12 mouse cellular contexts compared by ENCODE assay signal in the genomic region with DNA sequence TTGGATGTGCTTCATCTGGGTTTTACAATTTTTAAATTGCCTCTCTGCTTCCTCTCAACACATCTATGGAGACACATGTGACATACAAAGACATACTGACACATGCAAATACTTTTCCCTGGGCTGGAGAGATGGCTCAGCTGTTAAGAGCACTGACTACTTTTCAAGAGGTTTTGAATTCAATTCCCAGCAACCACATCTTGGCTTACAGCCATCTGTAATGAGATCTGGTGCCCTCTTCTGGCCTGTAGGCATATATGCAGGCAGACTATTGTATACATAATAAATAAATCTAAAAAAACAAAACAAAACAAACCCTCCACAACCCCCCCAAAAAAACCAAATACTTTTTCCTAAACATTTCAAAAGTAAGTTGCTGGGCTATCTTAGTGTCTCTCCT.
A peak's percentile ranks its signal among the peaks of the same experiment; 100 is the strongest.
DNase-seq lines count a peak whose midpoint lies in the region; ATAC-seq and TF ChIP-seq lines count a peak whose summit lies in the region.
"Had no signal": no experiment of that assay in that cellular context is flagged by ENCODE, and none has a peak within 500 bp of the region (broad histone marks: within the 10 kb centered on the region; RNA-seq: fewer than 3 reads in every experiment).

No protein-coding gene starts in this region.

- no peak overlapping the region for H3K27ac ChIP-seq in kidney, postnatal 0 days
- no peak overlapping the region for H3K27ac ChIP-seq in MEL (ENCODE audit: control insufficient read depth, low read depth, low read length)
- H3K27ac ChIP-seq: neural tube, embryonic 15.5 days; stomach, embryonic 15.5 days had no signal

- peak; percentile 70 for TF ChIP-seq CTCF in kidney, postnatal 0 days (IDR thresholded peaks at IDR 0.05; ENCODE audit: low read depth)
- peak; percentile 37 to 58 (median 40) for TF ChIP-seq CTCF in MEL (IDR thresholded peaks at IDR 0.05 in 2 of 3, conservative IDR thresholded peaks at IDR 0.05 in 1 of 3; ENCODE audit: control insufficient read depth in 1 of 3, insufficient read depth in 1 of 3, low read depth in 2 of 3, low read length in 3 of 3, poor library complexity in 1 of 3, severe bottlenecking in 1 of 3)

- no peaks in the 10 kb centered on the region for H3K79me2 ChIP-seq in MEL (ENCODE audit: control insufficient read depth, insufficient read depth, low read length, poor library complexity)

- TF ChIP-seq EP300 in MEL (IDR thresholded peaks at IDR 0.05; ENCODE audit: low read depth in 1 of 2, low read length in 2 of 2): no peak

- H3K4me1 ChIP-seq in kidney, postnatal 0 days (replicated peaks; ENCODE audit: insufficient read depth, low read length): no peaks in the 10 kb centered on the region
- H3K4me1 ChIP-seq in MEL (ENCODE audit: control insufficient read depth in 1 of 2, insufficient read depth in 2 of 2, low read length in 2 of 2): no peaks in the 10 kb centered on the region
- H3K4me1 ChIP-seq: neural tube, embryonic 15.5 days; stomach, embryonic 15.5 days had no signal

- TF ChIP-seq POLR2A in MEL (IDR thresholded peaks at IDR 0.05; ENCODE audit: control insufficient read depth in 1 of 2, insufficient read depth in 1 of 2, low read depth in 1 of 2, low read length in 2 of 2, poor library complexity in 1 of 2): no peak

- H3K4me3 ChIP-seq in kidney, postnatal 0 days (replicated peaks; ENCODE audit: low read depth, low read length): no peak overlapping the region
- H3K4me3 ChIP-seq in MEL (ENCODE audit: control insufficient read depth in 1 of 2, insufficient read depth in 1 of 2, low read depth in 2 of 2, low read length in 2 of 2): no peak overlapping the region
- H3K4me3 ChIP-seq: neural tube, embryonic 15.5 days; stomach, embryonic 15.5 days had no signal

- TF ChIP-seq RAD21 in MEL (IDR thresholded peaks at IDR 0.05; ENCODE audit: low read depth, low read length): peak; percentile 57

- DNase-seq in cerebellum, adult 9-10 months: peak; percentile 58
- DNase-seq in kidney, postnatal 0 days (ENCODE audit: low spot score): peak; percentile 36
- no peak for DNase-seq in kidney, adult 8-10 months
- peak; percentile 74 for DNase-seq in MEL (ENCODE audit: low read depth, low spot score)
- DNase-seq in lung, postnatal 25 days (ENCODE audit: low spot score): peak; percentile 42
- DNase-seq in spleen, postnatal 14 days (ENCODE audit: low spot score in 2 of 2): no peak
- DNase-seq in frontal cortex, postnatal 14 days (ENCODE audit: low spot score in 2 of 2): no peak
- DNase-seq: heart, postnatal 36 days had no signal

- H3K9me3 ChIP-seq in kidney, postnatal 0 days (replicated peaks; ENCODE audit: low read length): no peaks in the 10 kb centered on the region
- no peaks in the 10 kb centered on the region for H3K9me3 ChIP-seq in MEL (replicated peaks; ENCODE audit: insufficient read depth, low read length)
- H3K9me3 ChIP-seq: G1E; neural tube, embryonic 15.5 days; stomach, embryonic 15.5 days had no signal

- 0 out of 2 replicates have a peak, but pooled peaks cover 3% of the 10 kb centered on the region for H3K36me3 ChIP-seq in kidney, postnatal 0 days (ENCODE audit: insufficient read depth, low read length)
- no peaks in the 10 kb centered on the region for H3K36me3 ChIP-seq in MEL (ENCODE audit: control insufficient read depth in 1 of 2, insufficient read depth in 2 of 2, low read length in 2 of 2)

- no peaks in the 10 kb centered on the region for H3K27me3 ChIP-seq in kidney, postnatal 0 days (ENCODE audit: insufficient read depth, low read length)
- H3K27me3 ChIP-seq in MEL (ENCODE audit: control insufficient read depth in 1 of 2, insufficient read depth in 2 of 2, low read length in 2 of 2): no peaks in the 10 kb centered on the region
- H3K27me3 ChIP-seq: neural tube, embryonic 15.5 days; stomach, embryonic 15.5 days had no signal

- H3K4me2 ChIP-seq in kidney, postnatal 0 days (ENCODE audit: low read length): no peak overlapping the region
- H3K4me2 ChIP-seq: neural tube, embryonic 15.5 days; stomach, embryonic 15.5 days had no signal

- H3K9ac ChIP-seq in kidney, postnatal 0 days (ENCODE audit: low read depth, low read length): no peak overlapping the region
- no peak overlapping the region for H3K9ac ChIP-seq in MEL (ENCODE audit: control insufficient read depth, low read depth, low read length, poor library complexity, severe bottlenecking)
- H3K9ac ChIP-seq: neural tube, embryonic 15.5 days; stomach, embryonic 15.5 days had no signal

- ATAC-seq in cerebellum, adult (ENCODE audit: insufficient number of reproducible peaks, low FRiP score, low TSS enrichment): no peak
- ATAC-seq in kidney, postnatal 0 days (replicated peaks; ENCODE audit: low FRiP score, low read depth): no peak

TF ChIP-seq in MEL, 35 proteins besides CTCF, POLR2A, EP300 and RAD21:
- TF ChIP-seq JUND (IDR thresholded peaks at IDR 0.05; ENCODE audit: low read depth, low read length) (no peak), SMC3 (IDR thresholded peaks at IDR 0.05; ENCODE audit: low read depth, low read length) (peak; percentile 53), E2F4 (IDR thresholded peaks at IDR 0.05; ENCODE audit: borderline replicate concordance, low read depth, low read length) (no peak), SIN3A (IDR thresholded peaks at IDR 0.05; ENCODE audit: low read length) (0 out of 2 replicates have a peak, but pooled peaks have one; percentile 36), ZMIZ1 (IDR thresholded peaks at IDR 0.05; ENCODE audit: low read depth, low read length) (no peak), MXI1 (IDR thresholded peaks at IDR 0.05; ENCODE audit: low read depth, low read length) (no peak), MAFK (IDR thresholded peaks at IDR 0.05; ENCODE audit: borderline replicate concordance, low read depth, low read length) (no peak), ZC3H11A (IDR thresholded peaks at IDR 0.05; ENCODE audit: low read depth, low read length) (0 out of 2 replicates have a peak, but pooled peaks have one; percentile 34), MYC (IDR thresholded peaks at IDR 0.05; ENCODE audit: low read depth, low read length) (no peak), USF2 (IDR thresholded peaks at IDR 0.05; ENCODE audit: borderline replicate concordance in 1 of 2, insufficient read depth in 1 of 2, low read depth in 1 of 2, low read length in 2 of 2) (no peak), CHD1 (IDR thresholded peaks at IDR 0.05; ENCODE audit: low read depth, low read length) (no peak), TBP (IDR thresholded peaks at IDR 0.05; ENCODE audit: low read depth, low read length) (no peak), ZKSCAN1 (IDR thresholded peaks at IDR 0.05; ENCODE audit: low read depth, low read length) (no peak), NELFE (IDR thresholded peaks at IDR 0.05; ENCODE audit: low read depth, low read length) (no peak), USF1 (IDR thresholded peaks at IDR 0.05; ENCODE audit: low read depth, low read length) (no peak), NRF1 (IDR thresholded peaks at IDR 0.05; ENCODE audit: insufficient read depth, low read depth, low read length, poor library complexity, severe bottlenecking) (no peak), HCFC1 (IDR thresholded peaks at IDR 0.05; ENCODE audit: low read depth, low read length) (no peak), CHD2 (IDR thresholded peaks at IDR 0.05; ENCODE audit: low read length) (no peak)

Comparison
In these comparisons a context has a peak if more than half of its experiments do, and no peak if none do; other contexts are left out.
1. DNase-seq: peak in cerebellum, adult 9-10 months (single experiment), kidney, postnatal 0 days (single experiment), MEL (single experiment) and lung, postnatal 25 days (single experiment); none in kidney, adult 8-10 months (0 of 2), spleen, postnatal 14 days (0 of 2) and frontal cortex, postnatal 14 days (0 of 2).